Mouse (Mus musculus): ENCODE results near the gene Hhex. TPM values are rescaled to one million over a fixed set of nuclear protein-coding genes. Genes with fewer than 3 reads are reported as not detected.

The Hhex gene
- total RNA-seq, 1 experiment = 2.1 TPM

DNA sequence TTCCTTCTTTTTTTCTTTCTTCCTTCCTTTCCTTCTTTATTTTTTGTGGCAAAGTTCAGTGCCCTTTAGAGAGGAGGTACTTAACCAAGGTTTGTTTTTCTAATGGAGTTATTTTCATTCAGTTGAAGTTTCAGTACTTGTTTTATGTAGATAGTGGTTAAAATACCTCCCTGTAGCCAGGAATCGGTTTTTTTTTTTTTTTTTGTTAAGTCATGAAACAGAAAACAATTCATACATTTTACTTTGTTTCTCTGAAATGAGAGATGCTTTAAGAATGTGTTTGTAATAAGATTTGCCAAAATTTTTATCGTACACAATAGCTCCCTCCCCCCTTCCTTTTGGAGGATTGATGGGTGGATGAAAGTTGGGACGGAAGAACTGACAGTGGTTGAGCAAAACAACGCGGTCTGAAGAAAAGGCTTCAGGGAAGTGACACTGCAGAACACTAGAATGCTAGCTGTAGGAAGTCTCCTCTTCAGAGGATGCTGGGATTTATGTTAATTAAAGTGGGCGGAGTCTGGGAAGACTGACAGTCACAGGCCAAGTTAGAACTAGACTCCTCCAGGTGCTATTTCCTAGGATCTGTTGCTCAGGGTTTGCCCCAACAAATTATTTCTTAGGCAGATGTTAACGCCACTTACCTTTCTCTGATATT lies 54.1 kb downstream of the Hhex start:
- no peak overlapping the region for H3K9ac ChIP-seq (ENCODE audit: insufficient read depth, low read depth, low read length, poor library complexity, severe bottlenecking)
- no peaks in the 10 kb centered on the region for H3K9me3 ChIP-seq (ENCODE audit: control insufficient read depth, insufficient read depth, low read depth, low read length)
- DNase-seq (ENCODE audit: low read depth, low spot score) = peak; percentile 73
- peaks cover 0 to 6% of the 10 kb centered on the region in 2 experiments; a peak in 1 of 4 replicates for H3K4me1 ChIP-seq (ENCODE audit: control insufficient read depth in 2 of 2, insufficient read depth in 2 of 2, low read length in 2 of 2, poor library complexity in 1 of 2)
- no peaks in the 10 kb centered on the region for H3K36me3 ChIP-seq (ENCODE audit: control insufficient read depth, insufficient read depth, low read length, poor library complexity, severe bottlenecking)
- H3K4me3 ChIP-seq (ENCODE audit: insufficient read depth in 1 of 2, low read depth in 1 of 2, low read length in 2 of 2, poor library complexity in 1 of 2, severe bottlenecking in 1 of 2) = no peak overlapping the region; a peak in 1 of 4 replicates
- TF ChIP-seq MAFK (IDR thresholded peaks at IDR 0.05; ENCODE audit: insufficient read depth, low read depth, low read length) (0 out of 2 replicates have a peak, but pooled peaks have one; percentile 40), ZC3H11A (IDR thresholded peaks at IDR 0.05; ENCODE audit: borderline replicate concordance, low read depth, low read length) (no peak), HCFC1 (IDR thresholded peaks at IDR 0.05; ENCODE audit: borderline replicate concordance, insufficient read depth, low read length) (no peak), ZNF384 (IDR thresholded peaks at IDR 0.05; ENCODE audit: low read depth, low read length) (peak; percentile 88), CHD2 (IDR thresholded peaks at IDR 0.05; ENCODE audit: low read depth, low read length) (0 out of 2 replicates have a peak, but pooled peaks have one; percentile 9)
- H3K27ac ChIP-seq (ENCODE audit: insufficient read depth, low read depth, low read length, poor library complexity, severe bottlenecking) = no peak overlapping the region; the same call in 1 of the 2 replicates
- in situ Hi-C loops (cut with MboI; ENCODE audit: low sequenced_read_pairs in 2 of 2, unreplicated experiment in 2 of 2) = no loop called here

Other genes with a start within 250 kb of the Hhex start
- 94.7 and 104 TPM in 2 replicates for gene March5, start 227.3 kb upstream of the Hhex start, total RNA-seq (2012; rRNA removed)
- 1.8 and 1.9 TPM in 2 replicates for gene Cpeb3, start 226.2 kb upstream of the Hhex start, total RNA-seq (2012; rRNA removed)
- gene Ide, start 97.0 kb upstream of the Hhex start, total RNA-seq (2012; rRNA removed) = 44.8 and 47.3 TPM in 2 replicates
- 49.9 and 59.4 TPM in 2 replicates for gene Kif11, start 58.4 kb upstream of the Hhex start, total RNA-seq (2012; rRNA removed)
- gene Exoc6, start 115.6 kb downstream of the Hhex start, total RNA-seq (2012; rRNA removed) = 7.7 and 10.1 TPM in 2 replicates

Data from ES-E14 (cell line).